Mouse (Mus musculus) testis, postnatal 14 days (tissue): ENCODE results near the gene Grip1.

Source experiments
- DNase-seq: peaks from one replicate; pipeline ENCODE4 v3.0.0; 2021; ENCODE audit warnings: low spot score

Grip1 gene

GRCm38 (mm10) chr10:120136020-120136562 is 682.5 kb downstream of the Grip1 start:
- DNase-seq, result no peak
